Mouse (Mus musculus) lung, postnatal 14 days (tissue): ENCODE measurements around the gene Trp63.

ENCODE experiments used
- DNase-seq: peaks from one replicate; pipeline ENCODE4 v3.0.0; 2021

Gene Trp63

DNA sequence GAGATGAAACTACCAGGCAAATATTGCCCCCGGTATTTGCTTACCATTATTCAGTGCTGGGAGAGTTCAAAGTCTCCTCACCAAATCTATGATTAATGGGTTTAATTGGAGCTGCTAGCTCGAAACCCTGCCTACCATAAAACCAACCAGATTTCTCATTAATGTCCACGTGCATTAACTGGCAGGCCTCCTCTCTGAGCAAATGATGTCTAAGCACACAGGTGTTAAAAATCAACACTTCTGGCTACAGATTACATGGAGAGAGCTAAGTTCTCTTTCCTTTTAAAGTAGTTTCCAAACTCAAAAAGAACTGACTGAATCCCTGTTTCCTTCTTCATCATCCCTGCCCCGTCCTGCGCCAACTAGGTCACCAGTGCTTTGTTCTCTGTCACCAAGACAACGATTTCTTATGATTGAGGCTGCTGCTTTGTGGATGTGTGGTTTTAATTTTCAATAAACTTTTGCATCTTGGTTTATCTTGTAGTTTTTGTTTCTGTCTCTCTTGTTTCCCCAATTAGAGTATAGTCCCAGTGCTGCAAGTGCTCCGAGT, 193.9 kb downstream of the Trp63 start:
- DNase-seq, result no peak

DNA sequence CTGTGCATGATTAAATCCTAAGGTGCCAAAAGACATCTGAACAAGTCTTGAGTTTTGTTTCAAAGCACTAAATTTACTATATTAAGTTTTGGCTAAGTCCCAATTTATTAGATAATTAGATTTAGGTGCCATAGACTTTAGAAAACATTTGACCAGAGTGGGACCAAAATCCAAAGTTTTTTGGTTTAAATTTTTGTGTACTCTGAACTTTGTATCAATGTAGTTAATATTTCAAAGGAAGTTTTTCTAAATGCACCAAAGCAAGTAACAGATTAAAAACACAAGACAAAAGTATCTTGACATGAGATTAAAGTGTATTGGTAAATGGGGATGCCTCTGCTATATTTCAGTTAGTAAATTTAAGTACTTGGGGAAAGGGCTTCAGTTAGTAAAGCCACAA, 194.6 kb downstream of the Trp63 start:
- no peak for DNase-seq

DNA sequence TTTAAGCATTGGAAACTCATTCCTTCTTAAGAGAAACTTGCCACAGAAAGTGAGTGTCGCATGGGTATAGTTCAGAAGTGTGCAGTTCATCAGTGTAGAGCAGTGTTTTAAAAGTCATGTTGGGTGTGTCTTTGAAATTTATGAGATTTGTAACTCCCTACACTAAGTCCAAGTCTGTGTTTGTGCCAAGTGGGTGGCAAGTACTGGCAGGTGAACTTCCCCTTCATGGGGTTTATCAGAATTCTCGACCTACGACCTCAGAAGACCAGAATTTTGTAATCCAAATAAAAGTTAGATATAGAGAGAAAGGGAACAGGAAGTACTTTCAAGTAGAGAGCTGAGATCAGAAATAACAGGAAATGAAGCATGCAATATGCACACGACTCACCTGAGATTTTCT, 215.5 kb downstream of the Trp63 start:
- no peak for DNase-seq

DNA sequence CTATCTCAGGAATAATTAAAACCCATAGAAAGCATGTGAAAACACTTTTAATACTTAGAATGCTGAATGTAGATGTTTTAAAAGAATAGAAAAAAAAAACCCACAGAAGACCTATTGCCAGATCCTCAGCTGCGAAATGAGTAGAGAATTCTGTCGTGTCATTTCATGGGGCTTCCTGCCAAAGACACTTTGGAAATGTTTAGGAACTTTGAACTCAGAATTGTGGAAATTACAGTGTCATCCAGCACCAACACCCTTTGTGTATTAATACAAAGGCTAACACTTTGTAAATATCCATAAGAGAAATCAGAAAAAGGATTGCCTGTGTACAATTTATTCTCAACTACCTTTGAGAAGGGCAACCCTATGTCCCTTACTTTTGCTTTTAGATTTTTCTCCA, 216.1 kb downstream of the Trp63 start:
- DNase-seq, result peak; percentile 18

DNA sequence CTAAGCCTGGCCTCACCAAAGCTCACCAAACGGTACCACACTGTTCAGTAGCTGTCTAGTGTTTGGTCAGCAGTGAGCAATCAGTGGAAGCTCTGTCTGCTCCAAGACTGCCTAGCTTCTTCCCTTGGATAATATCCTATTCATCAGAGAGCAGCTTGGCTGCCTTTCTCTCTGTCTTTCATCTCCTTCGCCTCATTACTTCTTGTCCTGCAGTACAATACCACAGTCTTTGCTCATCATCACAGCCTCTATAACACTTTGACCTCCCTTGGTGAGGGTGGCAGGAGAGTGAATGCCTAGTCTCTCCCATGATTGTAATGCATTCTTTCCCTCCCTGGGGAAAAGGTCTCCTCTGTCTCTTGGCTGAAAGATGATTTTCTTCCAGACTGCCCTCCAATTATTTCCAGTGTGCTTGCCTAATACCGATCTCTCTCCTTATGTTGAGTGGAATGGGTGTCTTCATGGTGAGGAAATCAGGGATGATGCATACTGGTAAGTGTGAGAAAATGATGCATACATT, 216.9 kb downstream of the Trp63 start:
- peak; percentile 2 for DNase-seq

DNA sequence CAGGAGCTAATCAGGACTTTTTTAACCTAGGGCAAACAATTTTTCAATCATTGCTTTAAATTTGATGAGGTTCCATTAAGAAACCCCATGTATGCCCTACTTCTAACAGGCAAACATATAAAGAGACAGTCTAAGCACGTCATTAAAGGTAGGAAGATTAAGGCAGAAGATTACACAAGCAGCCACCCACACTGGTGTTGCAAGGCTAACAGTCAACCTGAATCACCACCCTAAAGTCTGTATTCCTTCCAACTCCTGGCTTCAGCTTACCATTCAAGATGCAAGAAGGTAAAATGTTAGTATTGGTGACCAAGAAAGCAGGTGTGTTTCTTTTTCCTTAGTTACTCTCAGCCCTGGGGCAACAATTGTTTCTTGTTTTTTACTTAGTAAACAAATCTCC, 228.6 kb downstream of the Trp63 start:
- no peak for DNase-seq

DNA sequence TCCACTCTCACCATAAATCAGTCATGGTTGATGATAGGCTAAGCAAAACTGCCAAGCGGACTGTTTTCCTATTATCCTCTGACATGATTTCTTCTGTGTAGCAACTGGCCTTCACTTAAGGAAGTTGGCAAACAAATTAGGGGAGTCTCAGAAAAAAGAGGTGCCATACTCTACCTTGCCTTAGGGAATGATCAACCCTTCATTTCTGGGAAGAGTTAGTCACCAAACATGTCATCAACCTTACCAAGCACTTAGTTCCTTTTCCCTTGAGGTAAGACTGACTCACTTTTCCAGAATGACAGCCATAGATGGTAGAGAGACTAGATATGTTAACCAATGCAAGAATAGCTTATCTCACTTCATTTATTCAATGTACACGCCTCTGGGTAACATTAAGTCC, 250.6 kb downstream of the Trp63 start:
- DNase-seq, result no peak
